Mouse (Mus musculus) myocyte (in vitro differentiated cells): Measurements from ENCODE around the gene Stx12. TPM values are rescaled to one million over a fixed set of nuclear protein-coding genes. Genes with fewer than 3 reads are reported as not detected.
"Not testable (repeated sequence)": the region's sequence is repeated elsewhere in the genome, so short reads cannot be mapped to it uniquely, and the experiment has no call there.

ENCODE experiments used
- H3K27me3 ChIP-seq: one replicate; pipeline ENCODE4 v1.6.1; 2011; ENCODE audit not compliant: control insufficient read depth, insufficient read depth, insufficient read length
- H3K36me3 ChIP-seq: one replicate; pipeline ENCODE4 v1.6.1; 2011; ENCODE audit not compliant: control insufficient read depth, insufficient read depth
- H3K4me2 ChIP-seq: one replicate; pipeline ENCODE4 v1.6.1; 2011; ENCODE audit warnings: low read depth, control low read depth
- H3K4me3 ChIP-seq: one replicate; pipeline ENCODE4 v1.5.1; 2011; ENCODE audit warnings: mild to moderate bottlenecking, control low read depth, moderate library complexity
- H3K79me2 ChIP-seq: one replicate; pipeline ENCODE4 v1.6.1; 2011; ENCODE audit not compliant: control insufficient read depth, insufficient read depth
- H3ac ChIP-seq: one replicate; pipeline ENCODE4 v1.6.1; 2011; ENCODE audit not compliant: control insufficient read depth, insufficient read length
- CEBPB ChIP-seq: IDR thresholded peaks from 2 replicates; pipeline ENCODE4 v1.6.1; 2011; ENCODE audit warnings: mild to moderate bottlenecking, moderate library complexity; ENCODE audit not compliant: poor library complexity, insufficient read depth, severe bottlenecking
- E2F4 ChIP-seq: IDR thresholded peaks from one replicate; pipeline ENCODE4 v1.6.1; 2011; ENCODE audit warnings: mild to moderate bottlenecking, control low read depth, moderate library complexity; ENCODE audit not compliant: insufficient read depth
- MAX ChIP-seq: IDR thresholded peaks from one replicate; pipeline ENCODE4 v1.6.1; 2011; ENCODE audit warnings: low read depth, mild to moderate bottlenecking, control low read depth
- MYOD1 ChIP-seq, 3 experiments: IDR thresholded peaks; one replicate each; pipeline ENCODE4 v1.6.1; 2011; ENCODE audit warnings: control low read depth in 2 of 3, low read depth in 2 of 3, mild to moderate bottlenecking in 2 of 3, moderate library complexity in 1 of 3; ENCODE audit not compliant: insufficient read length in 2 of 3, control insufficient read depth in 1 of 3
- MYOG ChIP-seq, 3 experiments: IDR thresholded peaks; one replicate each; pipeline ENCODE4 v1.6.1; 2011; ENCODE audit warnings: control low read depth in 2 of 3, low read depth in 2 of 3, mild to moderate bottlenecking in 2 of 3; ENCODE audit not compliant: insufficient read length in 2 of 3, control insufficient read depth in 1 of 3, insufficient read depth in 1 of 3
- POLR2A ChIP-seq: IDR thresholded peaks from one replicate; pipeline ENCODE4 v1.6.1; 2011; ENCODE audit warnings: low read depth, mild to moderate bottlenecking, control low read depth, moderate library complexity; ENCODE audit not compliant: insufficient read length
- POLR2AphosphoS2 ChIP-seq: IDR thresholded peaks from one replicate; pipeline ENCODE4 v1.6.1; 2011; ENCODE audit warnings: low read depth, control low read depth; ENCODE audit not compliant: insufficient read length
- REST ChIP-seq: IDR thresholded peaks from one replicate; pipeline ENCODE4 v1.6.1; 2011; ENCODE audit warnings: mild to moderate bottlenecking, control low read depth, moderate library complexity; ENCODE audit not compliant: insufficient read depth, insufficient read length
- SRF ChIP-seq: IDR thresholded peaks from one replicate; pipeline ENCODE4 v1.6.1; 2011; ENCODE audit warnings: low read depth; ENCODE audit not compliant: control insufficient read depth, insufficient read length
- TCF12 ChIP-seq: IDR thresholded peaks from one replicate; pipeline ENCODE4 v1.6.1; 2011; ENCODE audit warnings: mild to moderate bottlenecking, control low read depth; ENCODE audit not compliant: poor library complexity, insufficient read depth, severe bottlenecking
- TCF3 ChIP-seq: IDR thresholded peaks from one replicate; pipeline ENCODE4 v1.6.1; 2011; ENCODE audit warnings: low read depth, control low read depth; ENCODE audit not compliant: insufficient read length
- USF1 ChIP-seq: IDR thresholded peaks from one replicate; pipeline ENCODE4 v1.6.1; 2011; ENCODE audit warnings: low read depth, mild to moderate bottlenecking, control low read depth, moderate library complexity
- polyA plus RNA-seq: library from polyadenylated mRNA; unstranded; fragments of >200 nt; fragmentation: generic; extraction: Trizol; gene quantifications from one replicate; pipeline ENCODE4 v1.2.1, GENCODE M21; 2012; ENCODE audit warnings: missing spikeins

The Stx12 gene
- polyA plus RNA-seq, 1 experiment: 23.4 TPM

DNA sequence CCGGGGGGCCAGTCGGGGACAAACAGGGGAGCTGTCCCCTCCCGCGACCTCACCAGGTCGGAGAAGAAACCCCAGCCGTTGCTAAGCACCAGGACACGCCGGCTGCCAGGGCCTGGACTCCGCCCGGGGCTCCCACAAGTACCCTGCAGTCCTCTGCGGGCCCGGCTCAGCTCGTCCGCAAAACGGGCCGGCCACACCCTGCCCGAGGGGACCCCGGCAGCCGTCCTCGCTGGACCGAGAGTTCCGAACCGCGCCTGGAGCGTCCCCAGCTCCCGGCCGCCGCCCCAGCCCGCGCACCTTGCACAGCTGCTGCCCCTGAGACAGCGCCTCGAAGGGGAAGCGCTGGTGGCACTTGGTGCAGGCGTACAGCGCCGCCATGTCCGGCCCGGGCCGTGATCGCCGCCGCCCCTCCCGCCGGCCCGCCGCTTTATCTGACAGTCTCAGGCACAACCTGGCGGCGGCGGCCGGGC is 37.8 kb upstream of the Stx12 start:
- no peaks in the 10 kb centered on the region for H3K27me3 ChIP-seq
- H3ac ChIP-seq: peak overlapping the region; percentile 47
- TF ChIP-seq MYOD1 (IDR thresholded peaks at IDR 0.05; ENCODE audit: control insufficient read depth in 1 of 3, insufficient read length in 2 of 3, low read depth in 2 of 3): no peak
- no peak for TF ChIP-seq SRF
- no peak for TF ChIP-seq USF1
- TF ChIP-seq POLR2AphosphoS2: peak; percentile 61
- no peak for TF ChIP-seq TCF12
- no peak for TF ChIP-seq MAX
- TF ChIP-seq E2F4: no peak
- TF ChIP-seq MYOG (IDR thresholded peaks at IDR 0.05; ENCODE audit: control insufficient read depth in 1 of 3, insufficient read depth in 1 of 3, insufficient read length in 2 of 3, low read depth in 2 of 3): peak in 1 of 3 experiments; percentile 21
- no peak for TF ChIP-seq TCF3
- no peak for TF ChIP-seq CEBPB
- TF ChIP-seq REST: no peak
- peak; percentile 74 for TF ChIP-seq POLR2A
- H3K4me3 ChIP-seq: peak overlapping the region; percentile 48
- peaks cover 10% of the 10 kb centered on the region for H3K36me3 ChIP-seq
- H3K79me2 ChIP-seq: peaks cover 6% of the 10 kb centered on the region
- peak overlapping the region; percentile 85 for H3K4me2 ChIP-seq

GRCm38 (mm10) chr4:132921488-132921887 is 37.2 kb upstream of the Stx12 start:
- Histone ChIP-seq H3K27me3 (no peaks in the 10 kb centered on the region), H3K4me2 (peak overlapping the region; percentile 85), H3ac (peak overlapping the region; percentile 47), H3K79me2 (peaks cover 6% of the 10 kb centered on the region), H3K36me3 (peaks cover 13% of the 10 kb centered on the region), H3K4me3 (peak overlapping the region; percentile 48)
- TF ChIP-seq MAX (no peak), POLR2A (no peak), TCF12 (no peak), MYOG (IDR thresholded peaks at IDR 0.05; ENCODE audit: control insufficient read depth in 1 of 3, insufficient read depth in 1 of 3, insufficient read length in 2 of 3, low read depth in 2 of 3) (no peak), CEBPB (no peak), MYOD1 (IDR thresholded peaks at IDR 0.05; ENCODE audit: control insufficient read depth in 1 of 3, insufficient read length in 2 of 3, low read depth in 2 of 3) (no peak), REST (no peak)

DNA sequence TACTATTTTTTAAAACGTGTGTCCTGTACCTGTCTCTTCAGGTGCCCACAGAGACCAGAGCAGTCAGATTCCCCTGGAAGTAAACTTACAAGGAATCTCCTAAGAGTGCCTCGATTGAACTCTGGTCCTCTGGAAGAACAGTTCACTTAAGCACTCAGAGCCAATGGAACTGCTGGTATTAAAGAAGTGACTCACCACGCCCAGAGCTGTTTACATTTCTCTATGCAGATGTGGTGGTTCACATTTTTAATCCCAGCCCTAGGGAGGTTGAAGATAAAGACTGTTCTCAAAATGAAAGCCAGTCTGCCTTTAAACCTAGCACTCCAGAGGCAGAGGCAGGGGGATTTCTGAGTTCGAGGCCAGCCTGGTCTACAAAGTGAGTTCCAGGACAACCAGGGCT is 35.9 kb upstream of the Stx12 start:
- H3ac ChIP-seq: no peak overlapping the region
- peaks cover 6% of the 10 kb centered on the region for H3K79me2 ChIP-seq
- peaks cover 25% of the 10 kb centered on the region for H3K36me3 ChIP-seq
- H3K4me3 ChIP-seq: no peak overlapping the region
- H3K4me2 ChIP-seq: no peak overlapping the region
- H3K27me3 ChIP-seq: no peaks in the 10 kb centered on the region
- TF ChIP-seq TCF12 (no peak), POLR2A (no peak), MYOG (IDR thresholded peaks at IDR 0.05; ENCODE audit: control insufficient read depth in 1 of 3, insufficient read depth in 1 of 3, insufficient read length in 2 of 3, low read depth in 2 of 3) (no peak)

DNA sequence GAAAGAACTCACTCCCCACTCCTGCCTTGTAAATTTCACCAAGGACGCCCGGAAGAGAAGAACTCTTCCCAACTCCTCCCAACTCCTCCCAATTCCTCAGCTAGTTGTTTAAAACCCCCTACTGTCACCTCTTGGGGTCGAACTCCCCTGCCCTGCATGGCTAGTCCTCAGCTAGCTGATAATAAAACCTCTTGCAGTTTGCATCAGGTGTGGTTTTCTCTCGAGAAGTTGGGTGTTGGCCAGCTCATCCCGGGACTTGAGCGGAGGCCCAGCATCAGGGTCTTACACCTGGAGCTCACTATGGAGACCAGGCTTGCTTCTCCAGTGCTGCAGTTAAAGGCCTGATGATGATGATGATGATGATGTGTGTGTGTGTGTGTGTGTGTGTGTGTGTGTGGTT is 34.2 kb upstream of the Stx12 start:
- H3K27me3 ChIP-seq, H3K4me3 ChIP-seq, H3K4me2 ChIP-seq, H3ac ChIP-seq, H3K79me2 ChIP-seq: not testable (repeated sequence)
- H3K36me3 ChIP-seq: peaks cover 38% of the 10 kb centered on the region

- no peaks in the 10 kb centered on the region for H3K27me3 ChIP-seq
Measured at GRCm38 (mm10) chr4:132912156-132912555, 27.8 kb upstream of the Stx12 start.

More at GRCm38 (mm10) chr4:132912156-132912555, 27.8 kb upstream of the Stx12 start:
- no peak for TF ChIP-seq E2F4
- no peak for TF ChIP-seq POLR2A
- no peak for TF ChIP-seq POLR2AphosphoS2
- no peak for TF ChIP-seq MYOG (IDR thresholded peaks at IDR 0.05; ENCODE audit: control insufficient read depth in 1 of 3, insufficient read depth in 1 of 3, insufficient read length in 2 of 3, low read depth in 2 of 3)
- no peak for TF ChIP-seq USF1
- TF ChIP-seq MAX: no peak
- TF ChIP-seq TCF12: no peak
- TF ChIP-seq SRF: no peak
- TF ChIP-seq REST: no peak
- no peak for TF ChIP-seq CEBPB
- Histone ChIP-seq H3K4me2 (no peak overlapping the region), H3K4me3 (no peak overlapping the region), H3K79me2 (no peaks in the 10 kb centered on the region), H3K36me3 (peaks cover 57% of the 10 kb centered on the region), H3ac (no peak overlapping the region)
